Mouse (Mus musculus) lung, adult 2 months (tissue): ENCODE results near the gene Sox5.

Experiments used
- CTCF ChIP-seq: fragments of 200-500 bp; IDR thresholded peaks from 2 replicates; pipeline ENCODE4 v1.5.1; 2011; ENCODE audit warnings: mild to moderate bottlenecking, low read length, control low read depth; ENCODE audit not compliant: insufficient read depth
- POLR2A ChIP-seq: fragments of 200-500 bp; IDR thresholded peaks from 2 replicates; pipeline ENCODE4 v1.6.1; 2011; ENCODE audit warnings: low read depth, mild to moderate bottlenecking, control low read depth, low read length, borderline replicate concordance; ENCODE audit errors: extremely low read depth

GRCm38 (mm10) chr6:144329311-144329930 is 452.4 kb downstream of the Sox5 start:
- TF ChIP-seq POLR2A, result no peak
- TF ChIP-seq CTCF, result no peak
